Mouse (Mus musculus) layer of hippocampus, adult 18-20 months (tissue): ENCODE results near the gene Asna1. TPM values are rescaled to one million over a fixed set of nuclear protein-coding genes. Genes with fewer than 3 reads are reported as not detected.

Source experiments
- DNase-seq, 2 experiments: peaks; one replicate each; pipeline ENCODE4 v3.0.0; 2022; ENCODE audit warnings: low spot score in 2 of 2
- total RNA-seq, 2 experiments: library from RNA; stranded (reverse); gene quantifications; 2 replicates each; pipeline ENCODE4 v1.2.3; 2021

The Asna1 gene
- total RNA-seq, 2 experiments from 2014 or later: 122 to 125 TPM

DNA sequence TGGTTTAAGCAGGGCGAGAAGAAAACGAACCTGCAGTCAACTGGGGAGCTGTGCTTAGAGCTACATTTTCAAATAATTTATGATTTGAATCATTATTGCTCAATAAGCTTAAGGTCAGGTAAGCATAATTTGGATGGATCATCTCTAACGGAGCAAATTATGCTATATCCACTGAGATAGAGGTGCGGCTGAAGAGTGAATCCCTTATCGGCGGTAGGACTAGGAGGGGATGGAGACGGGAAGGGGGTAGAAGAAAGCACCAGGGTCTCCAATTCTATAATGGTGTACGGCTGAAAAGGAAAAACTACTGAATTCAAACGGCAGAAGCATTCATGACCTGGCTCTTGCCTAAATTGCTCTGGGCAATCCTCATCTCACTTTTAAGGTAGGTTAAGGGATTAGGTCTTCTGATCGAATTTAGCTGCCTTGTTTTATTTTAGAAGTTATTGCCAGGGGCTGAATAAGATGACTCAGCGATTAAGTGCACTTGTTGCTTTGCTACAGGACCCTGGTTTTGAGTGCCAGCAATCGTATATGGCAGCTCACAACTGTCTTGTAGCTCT is 10.2 kb upstream of the Asna1 start:
- no peak for DNase-seq

DNA sequence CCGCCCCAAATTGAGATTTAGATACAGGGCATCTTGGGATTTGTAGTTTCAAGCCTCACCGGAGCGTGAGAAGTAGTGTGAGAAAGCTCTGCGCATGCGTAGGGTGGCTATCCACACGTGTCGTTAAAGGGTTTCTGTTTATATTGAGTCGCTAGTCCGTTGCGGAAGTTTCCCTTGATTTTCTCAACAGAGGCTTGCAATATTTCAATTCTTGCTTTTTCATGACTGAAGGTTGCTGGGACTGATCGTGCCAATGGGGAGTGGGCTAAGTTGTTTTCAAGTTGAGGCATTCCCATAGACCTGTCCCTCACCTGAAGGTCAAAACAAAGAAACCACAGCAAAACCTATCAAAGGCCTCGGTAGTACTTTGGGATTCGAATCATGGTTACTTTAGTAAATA is 9.7 kb upstream of the Asna1 start:
- peak in 1 of 2 experiments; percentile 77 for DNase-seq

- no peak for DNase-seq
Observed at GRCm38 (mm10) chr8:85033867-85034266, 8.8 kb upstream of the Asna1 start.

DNA sequence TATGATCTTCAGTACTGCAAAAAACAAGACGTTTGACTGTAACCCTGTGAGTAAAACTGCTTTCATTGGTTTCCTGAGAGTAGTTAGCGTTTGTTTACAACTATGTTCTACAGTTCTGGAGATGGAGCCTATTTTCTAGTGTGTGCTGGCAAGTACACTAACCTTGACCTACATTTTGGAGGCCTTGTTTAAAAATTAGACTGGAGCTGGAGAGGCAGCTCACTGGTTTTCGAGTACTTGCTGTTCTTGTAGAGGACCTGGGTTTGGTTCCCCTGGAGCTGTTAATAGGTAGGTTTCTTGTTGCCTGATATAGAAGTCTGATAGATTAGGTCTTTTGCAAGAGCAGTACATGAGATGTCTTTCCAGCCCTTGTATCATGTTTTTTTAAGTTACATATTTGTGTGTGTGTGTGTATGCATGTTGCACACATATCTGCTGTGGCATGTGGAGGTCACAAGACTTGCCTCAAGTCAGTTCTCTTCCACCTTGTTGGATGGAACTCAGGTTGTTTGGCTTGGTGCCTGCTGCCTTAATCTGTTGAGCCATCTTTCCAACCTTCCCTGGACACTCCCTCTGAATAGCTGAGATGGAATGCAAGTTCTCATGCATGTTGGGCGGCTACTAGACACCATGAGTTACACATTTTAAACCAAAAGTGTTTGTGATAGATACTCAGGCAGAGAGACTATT is 7.7 kb upstream of the Asna1 start:
- no peak for DNase-seq

DNA sequence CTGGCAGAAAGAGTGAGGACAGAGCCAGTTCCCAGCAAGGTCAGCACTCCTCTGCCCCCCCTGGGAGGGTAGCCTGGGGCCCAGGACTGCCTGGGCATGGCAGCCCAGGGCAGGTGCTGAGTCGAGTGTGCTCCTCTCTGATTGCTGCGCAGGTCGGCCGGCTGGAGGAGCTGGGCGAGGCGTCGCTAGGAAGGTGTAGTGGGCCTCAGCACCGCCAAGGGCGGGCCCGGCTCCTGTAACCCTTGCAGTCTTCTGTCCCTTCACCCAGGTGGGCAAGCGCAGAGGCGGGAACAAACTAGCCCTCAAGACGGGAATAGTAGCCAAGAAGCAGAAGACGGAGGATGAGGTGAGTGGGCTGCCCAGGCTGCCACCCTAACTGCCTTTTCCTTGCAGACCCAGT is 4.2 kb upstream of the Asna1 start:
- no peak for DNase-seq

DNA sequence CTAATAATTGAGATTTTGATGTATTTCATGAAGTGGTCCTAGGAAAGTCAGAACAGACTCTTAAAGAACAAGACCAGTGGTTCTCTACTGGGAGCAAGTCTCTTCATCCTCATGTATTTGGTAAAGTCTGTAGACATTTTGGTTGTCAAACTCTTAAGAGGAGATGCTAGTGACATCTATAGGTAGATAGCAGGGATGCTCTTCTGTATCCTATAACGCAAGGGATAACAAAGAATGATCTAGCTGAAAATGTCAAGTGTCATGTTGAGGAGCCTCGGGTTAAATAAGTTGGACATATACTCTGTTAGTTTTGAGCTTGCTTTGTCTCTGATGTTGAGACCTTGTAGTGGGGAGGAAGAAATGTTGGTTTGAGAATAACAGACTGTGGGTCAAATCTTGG is 2.8 kb upstream of the Asna1 start:
- no peak for DNase-seq

GRCm38 (mm10) chr8:85027516-85027855 is 2.4 kb upstream of the Asna1 start:
- no peak for DNase-seq

DNA sequence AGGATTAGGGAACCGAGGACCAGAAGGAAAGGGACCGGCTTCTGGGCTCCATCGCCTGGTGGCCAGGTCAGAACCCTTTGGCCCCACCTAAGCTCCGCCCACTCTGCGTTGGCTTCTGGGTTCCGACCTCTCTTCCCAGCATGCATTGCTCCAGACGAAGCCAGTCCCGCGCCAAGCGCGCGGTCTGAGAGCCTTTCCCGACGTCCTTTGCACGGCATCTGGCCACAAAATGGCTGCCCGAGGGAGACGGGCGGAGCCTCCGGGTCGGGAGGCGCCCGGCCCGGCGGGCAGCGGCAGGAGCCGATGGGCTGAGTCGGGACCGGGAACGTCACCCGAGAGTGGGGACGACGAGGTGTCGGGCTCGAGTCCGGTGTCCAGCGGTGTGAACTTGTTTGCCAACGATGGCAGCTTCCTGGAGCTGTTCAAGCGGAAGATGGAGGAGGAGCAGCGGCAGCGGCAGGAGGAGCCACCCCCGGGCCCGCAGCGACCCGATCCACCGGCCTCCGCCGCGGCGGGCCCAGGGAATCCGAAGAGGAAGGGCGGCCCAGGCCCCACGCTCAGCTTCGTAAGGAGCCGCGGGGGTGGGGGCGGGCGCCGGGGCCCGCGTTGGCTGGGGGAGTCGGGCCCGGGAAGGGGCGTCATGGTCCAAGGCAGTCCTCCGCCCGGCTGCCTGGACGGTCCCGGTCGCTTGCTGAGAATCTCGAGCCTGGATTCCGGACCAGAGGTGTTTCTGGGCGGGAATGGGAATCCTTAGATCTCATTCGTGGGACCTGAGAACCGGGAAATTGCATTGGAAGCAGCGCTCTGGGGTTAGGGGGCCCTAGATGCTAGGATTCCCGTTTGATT is 1.8 kb upstream of the Asna1 start, which contains the start of gene Trir:
Gene Trir, plus strand, starts transcription at position 154 of the 846 bp plus-strand sequence.
- peak; percentile 93 to 97 for DNase-seq

DNA sequence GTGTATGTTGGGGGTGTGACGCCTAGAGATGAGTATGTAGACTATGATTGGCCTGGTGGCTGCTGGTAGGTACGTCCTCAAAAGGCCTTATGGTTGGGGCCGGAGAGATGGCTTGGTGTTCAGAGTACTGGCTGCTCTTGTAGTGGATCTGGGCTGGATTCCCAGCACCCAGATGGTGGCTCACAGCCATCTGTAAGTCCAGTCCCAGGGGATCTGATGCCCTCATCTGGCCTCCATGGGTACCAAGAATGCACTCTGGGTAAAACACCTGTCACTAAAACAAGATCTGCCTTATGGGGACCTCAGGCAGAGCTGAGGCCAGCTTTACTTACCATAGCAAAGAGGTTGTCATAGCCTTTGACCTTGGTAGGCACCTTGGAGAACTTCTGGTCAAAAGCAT is 1.2 kb downstream of the Asna1 start:
- no peak for DNase-seq

DNA sequence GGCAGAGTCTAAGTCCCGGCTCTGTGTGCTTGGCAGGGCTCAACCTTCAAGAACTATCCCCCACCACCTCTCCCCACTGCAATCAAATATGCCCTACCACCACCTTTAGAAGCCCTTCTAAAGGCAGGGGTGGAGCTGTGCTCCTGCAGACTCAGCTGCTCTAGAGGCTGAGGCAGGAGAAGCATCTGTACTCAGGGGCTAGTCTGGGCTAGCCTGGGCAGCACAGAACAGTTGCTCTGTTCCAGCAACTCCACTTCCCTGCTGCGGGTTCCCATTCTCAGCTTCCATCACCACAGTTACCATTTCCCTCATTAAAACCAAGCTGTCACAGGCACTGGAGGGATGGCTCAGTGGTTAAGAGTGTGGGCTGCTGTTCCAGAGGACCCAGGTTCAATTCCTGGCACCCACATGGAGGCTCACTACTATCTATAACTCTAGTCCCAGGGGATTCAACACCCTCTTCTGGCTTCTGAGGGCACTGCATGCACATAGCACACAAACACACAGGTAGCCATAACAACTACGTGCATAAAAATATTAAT is 3.5 kb downstream of the Asna1 start:
- DNase-seq: no peak

DNA sequence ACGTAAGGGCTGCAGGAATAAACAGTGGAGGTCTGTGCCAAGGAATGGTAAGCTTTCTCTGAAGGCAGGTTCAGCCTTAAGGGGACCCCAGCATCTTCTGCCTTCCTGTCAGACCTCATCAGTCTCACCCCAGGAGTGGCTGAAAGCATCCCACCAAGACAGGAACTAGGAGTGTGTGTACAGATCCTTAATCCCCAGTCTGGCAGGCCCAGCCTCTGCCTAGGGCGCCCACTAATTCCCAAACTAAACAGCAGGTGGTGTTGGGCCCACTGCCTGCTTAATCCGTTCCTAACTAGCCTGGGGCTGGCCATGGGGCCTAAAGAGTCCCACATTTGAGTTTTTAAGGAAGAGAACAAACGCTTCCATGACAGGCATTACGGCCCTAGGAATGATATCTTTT is 7.9 kb downstream of the Asna1 start:
- DNase-seq: no peak

DNA sequence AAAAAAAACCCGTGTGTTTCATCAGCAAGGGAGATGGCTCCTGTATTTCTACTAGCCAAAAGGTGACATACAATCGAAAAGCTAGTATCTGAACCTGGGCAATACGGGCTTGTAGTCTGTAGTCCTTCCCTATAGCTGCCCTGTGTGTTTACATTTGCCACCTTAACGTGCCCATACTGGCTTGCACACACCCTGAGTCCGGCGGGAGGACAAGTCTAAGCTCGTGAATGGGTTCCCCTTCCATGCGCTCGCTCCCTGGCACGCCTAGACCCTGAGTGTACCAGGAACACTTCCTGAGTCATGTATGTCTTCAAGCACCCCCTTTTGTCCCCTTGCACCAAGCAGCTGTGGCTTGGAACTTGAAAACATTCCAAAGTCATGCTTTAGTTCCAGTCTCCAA is 8.4 kb downstream of the Asna1 start:
- no peak for DNase-seq

DNA sequence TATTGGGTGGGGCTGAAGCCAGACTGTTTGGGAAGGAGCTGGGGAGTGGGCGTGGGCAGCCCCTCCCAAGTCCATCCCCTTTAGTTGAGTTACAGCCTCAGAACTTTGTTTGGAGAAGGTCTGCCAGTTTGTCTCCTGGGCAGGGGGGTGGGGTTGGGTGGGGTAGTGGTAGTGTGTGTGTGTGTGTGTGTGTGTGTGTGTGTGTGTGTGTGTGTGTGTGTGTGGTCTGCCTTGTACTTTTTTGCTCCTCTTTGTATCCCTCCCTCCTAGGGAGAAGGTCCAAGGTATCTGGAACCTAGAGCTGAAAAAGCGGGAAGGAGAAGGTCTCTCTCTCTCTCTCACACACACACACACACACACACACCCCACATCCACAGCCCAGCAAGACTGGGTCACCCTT is 10.7 kb downstream of the Asna1 start, which contains the start of gene Best2:
Gene Best2, minus strand, starts transcription at position 101 of the 400 bp plus-strand sequence.
- no peak for DNase-seq

DNA sequence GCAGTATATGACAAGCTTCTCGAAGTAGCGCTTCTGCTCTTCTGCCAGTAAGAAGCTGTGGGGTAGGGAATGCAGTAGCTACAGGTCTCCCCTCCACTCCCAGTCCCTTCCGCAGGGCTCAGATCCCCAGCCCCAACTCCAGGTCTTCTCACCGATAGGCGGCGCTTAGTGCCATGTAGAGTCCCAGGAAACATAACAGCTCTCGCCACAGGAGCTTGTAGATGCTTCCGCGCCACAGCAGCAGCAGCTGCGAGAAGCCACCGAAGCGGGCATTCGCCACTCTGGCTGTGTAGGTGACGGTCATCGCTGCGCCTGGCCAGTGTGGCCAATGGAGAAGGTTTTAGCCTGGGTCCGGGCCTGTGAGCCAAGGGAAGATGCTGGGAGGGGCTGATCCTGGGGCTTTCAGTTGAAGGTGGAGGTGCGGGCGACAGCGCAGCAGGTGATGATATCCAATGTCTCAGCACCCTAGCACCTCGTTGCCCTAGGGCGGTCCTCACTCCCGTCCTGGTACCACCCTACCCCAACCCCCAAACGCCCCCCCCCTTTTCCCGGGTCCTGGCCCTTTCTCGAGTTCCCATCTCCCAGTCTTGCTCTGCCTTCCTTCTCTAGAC is 11.7 kb downstream of the Asna1 start:
- DNase-seq: peak in 1 of 2 experiments; percentile 87

- DNase-seq: no peak
Observed at GRCm38 (mm10) chr8:85011242-85011641, 13.8 kb downstream of the Asna1 start.

DNA sequence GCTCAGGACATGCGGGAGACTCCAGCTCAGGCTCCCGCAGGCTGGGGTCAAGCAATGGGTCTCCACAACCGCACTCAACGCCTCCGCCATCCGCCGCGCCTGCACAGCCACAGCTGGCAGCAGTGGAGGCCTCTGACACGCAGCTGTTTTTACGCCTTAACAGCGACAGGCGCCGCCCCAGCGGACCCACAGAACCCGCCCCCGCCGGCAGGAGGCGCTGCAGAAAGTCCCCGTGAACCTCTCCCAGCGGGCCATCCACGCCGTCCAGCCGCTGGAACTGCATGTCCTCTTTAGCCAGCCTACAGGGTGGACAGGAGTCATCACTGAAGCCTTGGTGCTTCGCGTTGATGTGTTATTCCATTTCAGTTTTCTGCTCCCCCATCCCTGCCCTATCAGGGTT is 17.4 kb downstream of the Asna1 start:
- DNase-seq: no peak

DNA sequence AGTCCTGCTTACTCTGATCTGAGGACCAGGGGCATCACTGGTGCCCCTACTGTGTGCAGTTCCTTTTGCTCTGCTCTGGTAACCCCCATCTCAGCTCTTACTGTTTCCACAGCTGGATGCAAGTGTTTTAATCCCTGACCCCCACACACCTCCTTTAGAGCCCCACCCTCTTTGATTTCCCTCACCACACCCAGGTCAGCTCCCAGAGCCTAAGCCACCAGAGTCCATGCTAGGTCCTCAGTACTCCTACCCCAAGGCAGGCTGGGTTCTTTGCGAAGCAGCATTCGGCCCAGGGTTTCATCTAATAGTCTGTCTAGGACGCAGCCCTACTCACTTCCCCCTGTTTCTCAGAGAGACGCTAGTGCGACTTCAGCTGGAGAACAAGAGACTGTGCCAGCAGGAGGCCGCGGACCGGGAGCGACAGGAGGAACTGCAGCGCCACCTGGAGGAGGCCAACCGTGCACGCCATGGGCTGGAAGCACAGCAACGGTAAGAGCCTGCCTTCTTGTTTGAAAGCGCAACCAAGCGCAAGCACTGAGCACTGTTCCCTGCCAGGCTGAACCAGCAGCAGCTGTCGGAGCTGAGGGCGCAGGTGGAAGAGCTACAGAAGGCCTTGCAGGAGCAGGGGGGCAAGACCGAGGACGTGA is 27.3 kb downstream of the Asna1 start:
- DNase-seq: peak; percentile 87 to 96

DNA sequence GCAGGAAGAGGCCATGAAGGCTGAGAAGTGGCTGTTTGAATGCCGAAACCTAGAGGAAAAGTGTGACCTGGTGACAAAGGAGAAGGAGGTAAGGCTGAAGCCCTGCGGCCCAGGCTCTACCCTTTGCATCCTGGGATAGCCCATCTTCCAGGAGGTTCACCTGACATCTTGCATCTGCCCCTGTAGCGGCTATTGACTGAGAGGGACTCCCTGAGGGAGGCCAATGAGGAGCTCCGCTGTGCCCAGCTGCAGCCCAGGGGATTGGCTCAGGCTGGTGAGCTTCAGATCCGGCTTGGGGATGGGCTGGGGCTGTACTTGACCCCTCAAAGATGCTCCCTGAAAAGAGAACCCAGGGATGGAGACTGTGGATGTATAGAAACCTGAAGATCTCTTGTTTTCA is 28.1 kb downstream of the Asna1 start:
- DNase-seq: no peak

DNA sequence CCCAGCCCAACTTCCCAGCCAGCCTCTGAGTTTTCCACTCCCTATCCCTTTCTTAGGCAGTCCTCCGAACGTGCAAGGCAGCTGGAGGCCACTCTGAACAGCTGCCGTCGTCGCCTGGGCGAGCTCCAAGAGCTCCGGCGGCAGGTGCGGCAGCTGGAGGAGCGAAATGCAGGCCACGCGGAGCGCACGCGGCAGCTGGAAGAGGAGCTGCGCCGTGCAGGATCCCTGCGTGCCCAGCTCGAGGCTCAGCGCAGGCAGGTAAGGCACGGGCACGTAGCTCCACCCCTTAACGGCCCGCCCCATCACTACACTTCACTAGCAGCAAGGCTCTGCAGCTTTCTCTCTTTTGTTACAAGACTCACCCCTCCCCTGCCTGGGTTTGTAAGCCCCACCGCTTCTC is 29.4 kb downstream of the Asna1 start:
- no peak for DNase-seq

DNA sequence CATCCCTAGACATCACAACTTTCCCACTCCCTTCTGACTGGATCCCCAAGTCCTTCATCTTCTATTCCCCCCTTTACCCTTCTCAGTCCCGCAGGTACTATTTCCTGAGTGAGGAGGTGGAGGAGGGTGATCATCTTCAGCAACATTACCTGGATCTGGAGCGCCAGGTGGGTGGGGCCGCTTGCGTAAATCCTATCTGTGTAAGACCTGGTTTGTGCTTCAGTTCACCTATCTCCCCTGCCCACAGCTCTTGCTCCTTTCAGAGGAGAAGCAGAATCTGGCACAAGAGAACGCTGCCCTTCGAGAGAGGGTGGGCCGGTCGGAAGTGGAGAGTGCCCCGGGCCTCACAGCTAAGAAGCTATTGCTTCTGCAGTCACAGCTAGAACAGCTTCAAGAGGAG is 30.7 kb downstream of the Asna1 start:
- DNase-seq: no peak

DNA sequence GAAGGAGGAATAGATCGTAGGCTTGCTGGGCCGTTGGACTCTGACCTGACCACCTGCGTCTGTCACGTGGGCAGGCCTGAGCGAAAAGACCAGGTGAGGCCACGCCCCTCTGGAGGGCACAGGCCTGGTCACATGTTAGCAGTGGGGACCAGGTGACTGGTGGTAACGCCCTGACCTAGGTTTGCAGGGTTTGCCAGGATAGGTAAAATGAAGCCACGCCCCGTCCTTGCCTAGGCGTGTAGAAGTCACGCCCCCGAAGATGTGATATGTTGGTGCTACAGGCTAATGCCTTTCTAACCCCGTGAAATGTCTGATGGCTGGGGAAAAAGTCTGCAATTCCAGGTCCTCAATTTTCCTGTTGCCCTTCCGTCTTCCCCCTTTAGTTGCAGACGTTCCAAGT is 34.2 kb downstream of the Asna1 start:
- no peak for DNase-seq
